Mouse (Mus musculus) left cerebral cortex, postnatal 4 days (tissue): ENCODE results near the gene Slc32a1. TPM values are rescaled to one million over a fixed set of nuclear protein-coding genes. Genes with fewer than 3 reads are reported as not detected.

ENCODE experiments used
- DNase-seq: peaks from one replicate; pipeline ENCODE4 v3.0.0-alpha.2; 2022
- intact Hi-C: fragments of 180-260 bp; cut with DNase I; formaldehyde crosslinking; loops from one replicate; pipeline ENCODE4 v1.15.1; 2025
- total RNA-seq, 2 experiments: library from RNA; stranded (reverse); gene quantifications; 2 replicates each; pipeline ENCODE4 v1.2.3; 2021

Gene Slc32a1
- 10 to 100 TPM; 41.8 to 59.9 TPM for total RNA-seq

DNA sequence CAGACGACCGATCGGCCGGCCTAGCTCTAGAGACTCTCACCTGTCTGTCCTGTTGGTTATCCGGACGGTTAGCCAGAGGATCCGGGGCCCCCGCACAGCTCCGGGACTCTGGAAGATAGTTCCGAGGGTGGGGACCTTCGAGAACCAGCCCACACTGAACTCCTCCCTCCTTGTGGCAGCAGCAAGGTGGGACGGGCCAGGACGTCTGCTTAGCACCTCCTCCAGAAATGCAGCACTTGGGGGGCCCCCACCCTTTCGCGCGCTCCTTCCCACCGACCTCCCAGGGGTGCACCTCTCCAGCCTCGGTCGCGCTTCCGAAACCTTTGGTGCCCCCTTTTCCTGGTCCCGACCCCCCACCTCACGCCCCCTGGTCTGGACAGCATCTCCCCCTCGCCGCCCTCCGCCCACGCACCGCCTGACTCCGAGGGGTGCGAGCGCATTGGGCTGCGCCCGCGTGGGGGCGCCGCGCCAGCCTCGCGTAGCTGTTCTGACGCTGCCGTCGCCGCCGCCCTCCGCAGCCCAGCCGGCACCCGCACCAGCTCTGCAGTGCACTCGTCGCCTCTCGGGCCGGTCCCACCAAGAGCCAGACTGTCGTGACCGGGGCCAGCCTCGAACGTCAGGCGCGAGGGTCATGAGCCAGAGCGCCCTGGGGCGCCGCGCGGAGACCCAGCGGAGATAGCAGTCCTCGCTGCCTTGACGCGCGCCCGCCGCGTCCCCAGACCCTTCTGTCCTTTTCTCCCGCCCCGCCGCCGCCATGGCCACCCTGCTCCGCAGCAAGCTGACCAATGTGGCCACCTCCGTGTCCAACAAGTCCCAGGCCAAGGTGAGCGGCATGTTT is at the start of gene Slc32a1:
Gene Slc32a1 (plus strand): TSS at position 280 of the 838 bp plus-strand sequence.
- intact Hi-C loops = loop anchor here (5.0 kb wide), 1 partner anchor 58 kb away; no protein-coding TSS in a partner anchor
- peak; percentile 41 for DNase-seq

DNA sequence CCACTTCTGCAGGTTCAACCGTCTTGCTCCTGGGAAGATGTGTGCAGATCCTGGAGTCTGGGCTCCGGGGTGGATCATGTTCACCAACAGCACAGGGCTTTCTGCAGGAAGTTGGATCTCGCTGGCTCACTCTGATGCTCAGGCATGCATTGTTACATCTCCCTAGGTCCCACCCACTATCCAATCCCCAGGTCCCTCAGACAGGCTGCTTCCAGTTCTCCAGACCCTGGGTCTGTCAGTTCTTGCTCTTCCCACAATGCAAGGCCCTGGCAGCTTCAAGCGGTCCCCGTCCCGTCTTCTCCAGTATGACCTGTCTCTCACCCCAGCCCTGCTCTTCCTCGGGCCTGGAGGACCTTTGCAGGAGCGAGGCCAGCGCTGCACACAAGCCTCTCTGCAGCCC is 49.8 kb upstream of the Slc32a1 start:
- intact Hi-C loops = loop anchor here (5.0 kb wide), 1 partner anchor 46 kb away; no protein-coding TSS in a partner anchor
- no peak for DNase-seq

DNA sequence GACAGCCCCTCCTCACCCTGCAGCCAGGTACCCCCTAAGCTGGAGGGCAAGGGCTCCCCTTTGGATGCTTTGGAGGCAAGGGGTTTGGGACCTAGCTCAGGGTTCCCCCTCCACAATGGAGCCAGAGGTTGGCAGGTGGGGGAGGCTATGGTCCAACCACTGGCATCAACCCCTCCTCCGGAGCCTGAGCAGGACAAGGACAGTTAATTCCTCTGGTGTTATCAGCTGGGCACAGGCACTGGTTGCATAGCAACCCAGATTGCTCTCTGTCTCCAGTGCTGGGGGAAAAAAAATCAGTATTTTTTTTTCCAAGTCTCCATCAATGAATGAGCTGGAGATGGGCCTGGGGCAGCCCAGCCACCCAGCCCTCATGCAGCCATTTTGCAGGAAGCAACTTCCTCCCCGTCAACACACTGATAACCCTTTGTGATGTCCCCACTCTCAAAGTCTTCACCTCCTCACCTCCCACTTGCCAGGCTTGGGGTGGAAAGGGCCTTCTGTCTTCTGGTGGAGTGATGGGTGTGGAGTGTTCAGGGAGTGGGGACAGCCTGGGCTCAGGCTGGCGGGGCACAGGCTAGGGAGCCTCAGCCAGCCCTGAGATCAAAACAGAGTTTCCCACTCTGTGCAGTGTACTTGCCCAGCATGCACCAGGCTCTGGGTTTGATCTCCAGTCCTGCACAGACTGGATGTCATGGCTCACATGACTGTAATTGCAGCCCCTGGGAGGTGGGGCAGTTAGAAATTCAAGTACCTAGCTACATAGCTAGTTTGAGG is 49.0 kb upstream of the Slc32a1 start:
- no peak for DNase-seq
- intact Hi-C loops = loop anchor here (5.0 kb wide), 1 partner anchor 46 kb away; no protein-coding TSS in a partner anchor

- DNase-seq = no peak
- intact Hi-C loops = no loop called here
Measured at GRCm38 (mm10) chr2:158570421-158571081, 40.0 kb upstream of the Slc32a1 start.

- DNase-seq = peak; percentile 47
- intact Hi-C loops = no loop called here
Measured at GRCm38 (mm10) chr2:158579979-158580378, 30.6 kb upstream of the Slc32a1 start.

- DNase-seq = no peak
- intact Hi-C loops = no loop called here
Measured at GRCm38 (mm10) chr2:158584621-158585358, 25.8 kb upstream of the Slc32a1 start.

- DNase-seq = peak; percentile 69
- intact Hi-C loops = no loop called here
Measured at GRCm38 (mm10) chr2:158588524-158589271, 21.9 kb upstream of the Slc32a1 start.

DNA sequence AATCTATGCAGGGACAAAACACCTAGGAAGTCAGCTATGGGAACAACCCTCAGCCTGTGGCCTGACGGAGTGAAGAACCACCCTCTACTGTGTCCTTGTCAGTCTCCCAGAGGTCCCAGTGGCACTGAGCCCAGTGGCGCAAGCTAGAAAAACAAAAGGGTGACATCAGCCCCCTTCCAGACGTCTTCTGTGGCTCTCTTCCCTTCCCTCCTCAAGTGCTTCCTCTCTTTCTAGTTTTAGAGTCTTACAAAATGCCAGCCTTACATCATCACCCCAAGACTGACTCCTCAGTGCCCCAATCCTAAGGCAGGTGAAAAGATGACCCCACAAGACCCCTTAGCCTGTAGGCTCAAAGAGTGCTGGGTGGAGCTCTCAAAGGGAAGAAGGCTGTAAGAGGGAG is 20.1 kb upstream of the Slc32a1 start:
- DNase-seq = no peak
- intact Hi-C loops = no loop called here

DNA sequence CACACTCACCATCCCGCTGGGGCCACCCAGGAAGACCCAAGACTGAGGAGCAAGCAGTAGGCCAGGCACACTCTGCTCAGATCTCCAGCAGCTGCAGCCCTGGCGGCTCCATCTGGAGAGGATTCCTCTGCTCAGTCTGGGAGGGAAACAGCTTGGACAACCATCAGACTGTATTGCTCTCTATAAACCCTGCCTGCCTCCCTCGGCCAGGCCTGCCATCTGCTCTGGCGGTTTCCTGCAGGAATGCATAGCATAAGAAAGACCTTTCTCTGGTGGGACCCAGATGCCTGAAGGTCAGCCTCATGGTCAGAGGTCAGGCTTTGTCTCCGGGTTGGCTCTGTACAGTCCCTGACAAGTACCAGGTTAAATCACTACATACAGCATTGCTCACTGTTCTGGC is 19.3 kb upstream of the Slc32a1 start:
- intact Hi-C loops = no loop called here
- DNase-seq = peak; percentile 68

DNA sequence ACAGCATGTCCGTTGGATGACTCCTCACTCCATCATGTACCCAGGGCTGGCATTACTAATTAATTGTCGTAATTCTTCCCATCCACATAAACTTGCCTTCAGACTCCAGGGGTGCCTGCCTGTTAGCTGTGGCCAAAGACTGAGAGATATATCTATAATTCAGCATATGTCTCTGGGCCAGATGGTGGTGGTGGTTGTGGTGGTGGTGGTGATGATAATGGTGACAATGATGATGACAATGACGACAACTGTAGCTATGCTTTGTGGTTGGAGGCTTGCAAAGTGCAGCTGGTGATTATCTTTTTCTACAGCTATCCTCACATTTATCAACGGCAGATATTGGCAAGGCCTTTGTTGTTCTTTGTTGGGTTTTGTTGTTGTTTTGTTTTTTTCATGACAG is 17.2 kb upstream of the Slc32a1 start:
- no peak for DNase-seq
- intact Hi-C loops = no loop called here

GRCm38 (mm10) chr2:158595103-158595502 is 15.5 kb upstream of the Slc32a1 start:
- intact Hi-C loops = no loop called here
- DNase-seq = peak; percentile 94

DNA sequence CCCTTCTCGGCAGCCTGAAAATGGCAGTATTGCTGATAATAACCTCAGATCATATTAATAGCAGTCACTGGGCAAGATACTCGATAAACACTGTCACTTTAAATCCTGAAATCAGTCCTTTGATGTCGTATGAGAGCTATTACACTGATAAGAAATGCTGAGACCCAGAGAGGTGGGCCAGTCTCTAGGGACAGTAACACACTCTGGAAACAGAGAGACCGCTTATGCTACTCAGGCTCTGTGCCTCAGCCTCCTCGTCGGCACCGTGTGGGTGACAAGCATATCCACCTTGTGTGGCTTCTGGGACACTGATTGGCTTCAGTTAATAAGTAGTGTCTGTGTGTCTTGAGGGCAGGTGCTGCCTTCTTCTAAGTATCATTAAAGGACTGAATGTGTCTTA is 15.0 kb upstream of the Slc32a1 start:
- no peak for DNase-seq
- intact Hi-C loops = no loop called here

GRCm38 (mm10) chr2:158596803-158597202 is 13.8 kb upstream of the Slc32a1 start:
- DNase-seq = no peak
- intact Hi-C loops = no loop called here

GRCm38 (mm10) chr2:158600517-158600916 is 10.1 kb upstream of the Slc32a1 start:
- intact Hi-C loops = no loop called here
- DNase-seq = no peak

GRCm38 (mm10) chr2:158601326-158601725 is 9.2 kb upstream of the Slc32a1 start:
- DNase-seq = no peak
- intact Hi-C loops = no loop called here

DNA sequence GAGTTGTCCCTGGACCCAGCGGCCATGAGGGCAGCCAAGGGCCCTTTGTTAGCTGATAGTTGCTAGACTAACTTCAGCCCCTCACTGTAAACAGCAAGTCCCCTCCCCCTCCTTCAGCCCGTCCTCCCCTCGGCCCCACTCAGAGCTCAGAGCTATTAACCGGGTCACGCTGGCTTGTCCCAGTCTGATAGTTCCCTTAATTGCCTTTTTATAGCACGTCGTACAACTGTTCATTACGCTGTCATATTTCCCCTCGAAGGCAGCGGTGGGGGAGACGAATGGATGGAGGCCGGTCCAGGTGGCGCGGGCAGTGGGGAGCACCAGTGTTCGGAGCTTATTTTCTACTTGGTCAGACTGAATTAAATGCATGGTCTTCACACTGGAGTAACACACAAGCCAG is 7.9 kb upstream of the Slc32a1 start:
- peak; percentile 47 for DNase-seq
- intact Hi-C loops = no loop called here

DNA sequence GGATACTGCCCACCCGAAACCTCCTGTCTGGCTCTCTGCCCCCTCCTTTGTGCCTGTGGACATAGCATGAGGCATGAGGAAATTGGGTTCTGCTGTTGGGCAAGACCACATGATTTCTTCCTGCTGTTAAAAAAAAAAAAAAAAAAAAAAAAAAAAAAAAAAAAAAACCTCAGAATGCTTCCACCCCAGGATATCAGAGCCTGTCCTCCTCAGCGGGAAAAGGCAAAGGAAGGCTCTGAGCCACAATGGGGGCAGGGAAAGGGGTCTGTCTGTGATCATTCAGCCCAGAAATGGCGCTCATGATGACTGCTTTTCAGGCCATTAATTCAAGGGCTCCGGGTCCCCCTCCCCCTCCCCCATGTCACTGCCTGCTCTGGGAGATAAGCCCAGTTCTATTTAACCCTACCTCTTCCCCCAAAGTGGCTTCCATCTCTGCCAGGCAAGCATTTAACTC is 4.0 kb upstream of the Slc32a1 start:
- peak; percentile 61 for DNase-seq
- intact Hi-C loops = loop anchor here (5.0 kb wide), 1 partner anchor 44 kb away; no protein-coding TSS in a partner anchor

GRCm38 (mm10) chr2:158609681-158610080 is 886 bp upstream of the Slc32a1 start:
- intact Hi-C loops = loop anchor here (5.0 kb wide), 2 partner anchors 47 to 57 kb away; no protein-coding TSS in a partner anchor
- DNase-seq = no peak

DNA sequence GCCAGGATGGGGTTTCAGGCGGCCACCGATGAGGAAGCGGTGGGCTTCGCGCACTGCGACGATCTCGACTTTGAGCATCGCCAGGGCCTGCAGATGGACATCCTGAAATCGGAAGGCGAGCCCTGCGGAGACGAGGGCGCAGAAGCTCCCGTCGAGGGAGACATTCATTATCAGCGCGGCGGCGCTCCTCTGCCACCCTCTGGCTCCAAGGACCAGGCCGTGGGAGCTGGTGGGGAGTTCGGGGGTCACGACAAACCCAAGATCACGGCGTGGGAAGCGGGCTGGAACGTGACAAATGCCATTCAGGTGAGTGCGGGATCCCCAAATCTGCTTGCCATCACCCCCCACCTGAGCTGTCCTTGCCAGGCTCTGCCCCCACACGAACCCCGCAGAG is 756 bp downstream of the Slc32a1 start:
- intact Hi-C loops = loop anchor here (5.0 kb wide), 1 partner anchor 59 kb away; no protein-coding TSS in a partner anchor
- no peak for DNase-seq
